Mouse (Mus musculus) naive thymus-derived CD4-positive, alpha-beta T cell, adult 2 months (primary cell): ENCODE data around the gene Tgm6.

Experiments used
- DNase-seq: peaks from one replicate; pipeline ENCODE4 v3.0.0-alpha.2; 2011; ENCODE audit warnings: low read depth

Gene Tgm6

DNA sequence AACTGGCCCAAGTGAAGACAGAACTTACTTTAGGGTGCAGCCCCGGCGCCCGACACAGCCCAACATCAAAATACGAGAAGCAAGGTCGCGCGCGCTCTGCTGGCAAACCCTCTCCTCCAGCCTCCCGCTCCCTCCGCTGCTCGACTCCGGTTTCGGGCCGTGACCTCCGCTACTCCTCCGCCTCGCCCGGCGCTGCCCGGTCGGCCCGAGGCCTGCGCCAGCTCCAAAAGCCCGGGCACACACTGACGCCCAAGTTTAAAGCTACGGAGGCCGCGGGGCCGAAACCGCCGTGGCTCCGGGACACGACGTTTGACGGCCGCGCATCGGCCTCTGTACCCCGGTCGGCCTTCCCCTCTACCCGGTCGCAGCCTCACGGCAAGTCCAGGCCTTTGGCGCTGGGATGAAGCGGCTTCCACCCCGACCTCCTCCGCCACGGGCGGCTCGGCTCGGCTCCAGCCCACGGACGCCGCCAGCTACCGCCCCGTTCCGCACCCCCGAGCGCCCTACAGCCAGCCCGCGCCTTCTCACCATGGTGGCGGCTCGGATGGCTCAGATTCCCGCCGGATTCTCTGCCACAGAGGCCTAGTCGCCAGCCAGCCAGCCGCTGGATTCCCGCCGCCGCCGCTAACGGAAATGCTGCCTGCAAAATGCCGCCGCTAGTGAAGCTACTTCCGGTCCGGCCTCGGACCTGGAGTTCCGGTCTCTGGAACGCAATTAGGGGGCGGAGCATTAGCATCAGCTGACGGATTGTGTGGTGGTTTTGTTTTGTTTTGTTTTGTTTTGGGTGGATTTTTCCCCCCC is 66.7 kb downstream of the Tgm6 start, which contains the start of gene Snrpb:
TSS of gene Snrpb (minus strand) at position 698 of the 801 bp plus-strand sequence.
- DNase-seq = peak; percentile 87

DNA sequence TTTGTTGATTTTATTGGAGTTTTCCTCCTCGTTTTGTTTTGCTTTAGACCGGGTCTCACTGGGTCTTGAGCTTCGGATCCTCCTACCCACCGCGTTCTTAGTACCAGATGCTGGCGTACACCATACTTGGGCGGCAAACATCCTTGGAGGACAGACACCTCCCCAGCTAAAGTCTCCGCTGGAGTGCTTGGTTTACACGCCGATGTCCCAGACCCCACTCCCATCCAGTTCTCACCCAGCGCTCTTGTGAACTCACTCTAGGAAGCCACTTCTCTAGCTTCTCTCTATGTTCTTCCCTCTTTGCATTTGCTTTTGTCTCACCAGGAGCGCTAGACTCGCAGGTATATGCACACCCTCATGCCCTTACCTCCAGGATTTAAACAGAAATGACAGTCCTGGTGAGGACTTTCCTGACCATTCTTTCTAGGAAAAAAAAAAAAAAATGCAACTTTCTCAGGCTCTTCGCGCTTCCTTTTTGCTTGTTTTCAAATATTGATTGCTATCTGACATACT is 67.3 kb downstream of the Tgm6 start:
- DNase-seq = no peak

DNA sequence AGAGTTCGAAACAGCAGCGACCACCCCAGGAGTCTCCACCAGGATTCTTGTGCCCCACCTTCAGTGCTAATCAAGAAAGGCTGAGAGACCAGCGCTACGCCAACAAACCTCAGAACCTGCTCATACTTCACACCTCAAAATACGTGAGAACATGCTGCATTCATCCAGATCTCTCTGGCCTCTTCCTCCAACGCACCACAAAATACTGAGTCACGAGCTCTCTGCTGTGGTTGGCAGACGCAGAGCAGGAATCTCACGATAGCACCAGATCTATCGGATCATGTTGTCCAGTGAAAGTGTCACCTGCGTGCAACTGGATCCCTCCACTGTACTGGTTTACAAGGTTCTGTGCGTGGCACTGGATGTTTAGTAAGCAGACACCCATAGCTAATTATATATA is 76.2 kb downstream of the Tgm6 start:
- no peak for DNase-seq

DNA sequence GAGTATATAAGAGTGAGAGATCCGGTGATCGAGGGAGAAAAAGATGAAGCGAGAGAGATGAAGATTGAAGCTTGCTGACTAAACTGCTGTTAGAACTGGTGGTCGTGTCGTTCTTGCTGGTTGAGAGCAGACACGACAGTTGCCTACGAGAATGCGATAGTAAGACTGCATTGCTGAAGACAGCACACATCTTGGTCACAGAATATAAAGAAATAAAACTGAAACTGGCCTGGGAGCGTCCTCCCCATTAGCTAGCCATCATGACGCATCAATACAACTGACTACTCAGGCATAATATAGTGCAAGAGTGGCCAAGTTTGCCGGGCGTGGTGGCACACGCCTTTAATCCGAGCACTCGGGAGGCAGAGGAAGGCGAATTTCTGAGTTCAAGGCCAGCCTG is 82.7 kb downstream of the Tgm6 start, which contains the start of gene Tmc2:
TSS of gene Tmc2 (plus strand) at position 301 of the 400 bp plus-strand sequence.
- no peak for DNase-seq

DNA sequence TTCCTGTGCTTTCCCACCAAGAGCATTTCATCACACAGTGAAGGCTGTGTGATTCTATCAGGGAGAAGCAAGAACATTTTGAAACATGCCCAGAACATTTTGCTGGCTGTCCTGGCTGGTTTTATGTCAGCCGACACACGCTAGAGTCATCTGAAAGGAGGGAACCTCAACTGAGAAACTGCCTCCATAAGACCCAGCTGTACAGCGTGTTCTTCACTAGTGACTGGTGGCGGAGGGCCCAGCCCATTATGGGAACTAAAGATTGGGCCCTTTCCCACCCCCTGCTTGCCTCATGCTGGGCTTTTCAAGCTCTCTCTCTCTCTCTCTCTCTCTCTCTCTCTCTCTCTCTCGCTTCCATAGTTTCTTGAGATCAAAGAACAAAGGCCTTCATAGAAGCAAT is 88.7 kb downstream of the Tgm6 start:
- no peak for DNase-seq
